ENCODE assay signal across 18 mouse cellular contexts in the genomic region with DNA sequence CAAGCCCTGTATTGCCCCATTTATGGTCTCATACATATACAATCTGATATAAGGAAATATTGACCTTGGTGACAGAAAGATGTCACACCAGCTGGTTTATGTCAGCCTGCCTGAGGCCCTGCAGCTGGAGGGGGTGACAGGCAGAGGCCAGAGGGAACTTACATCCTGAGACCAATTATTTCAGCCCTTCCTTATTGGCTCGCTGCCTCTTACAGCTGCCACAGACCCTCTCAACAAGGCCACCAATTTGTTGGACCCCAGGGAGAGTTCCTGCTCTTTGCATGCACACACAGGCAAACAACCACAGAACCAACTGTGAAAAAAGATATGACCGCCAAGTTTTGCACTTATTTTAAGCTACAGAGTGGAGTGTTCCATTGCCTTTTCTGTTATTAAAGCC. TPM values are rescaled to one million over a fixed set of nuclear protein-coding genes. Genes with fewer than 3 reads are reported as not detected.
DNase-seq lines count a peak whose midpoint lies in the region; ATAC-seq and TF ChIP-seq lines count a peak whose summit lies in the region.
"Had no signal": no experiment of that assay in that cellular context is flagged by ENCODE, and none has a peak within 500 bp of the region (broad histone marks: within the 10 kb centered on the region; RNA-seq: fewer than 3 reads in every experiment).

No protein-coding gene starts in this region.

- DNase-seq in embryo, embryonic 10.5 days (ENCODE audit: low spot score) = peak; percentile 6
- DNase-seq in embryo, embryonic 10 days (ENCODE audit: low spot score) = no peak
- DNase-seq in kidney, adult 2 months = peak; percentile 8
- DNase-seq in kidney, adult 18-20 months = no peak
- peak; percentile 66 for DNase-seq in brain, embryonic 14.5 days (ENCODE audit: low read depth)
- peak; percentile 32 for DNase-seq in limb, embryonic 10.5 days (ENCODE audit: low spot score)
- DNase-seq in liver = no peak
- no peak for DNase-seq in liver, embryonic 11.5 days (ENCODE audit: low spot score)
- DNase-seq: layer of hippocampus, adult 9-11 months; spleen, adult 18-20 months; thymus, adult 18-20 months had no signal

- WGBS in kidney, adult 2 months = 58% methylated on average over 2 of the region's 2 CpGs
- 66% methylated on average over 2 of the region's 2 CpGs for WGBS in limb, embryonic 10.5 days
- 69% methylated on average over 2 of the region's 2 CpGs for WGBS in liver, embryonic 11.5 days

- no peak overlapping the region for H3K9ac ChIP-seq in liver, embryonic 11.5 days (ENCODE audit: low read depth, low read length)
- H3K9ac ChIP-seq: liver, embryonic 12.5 days had no signal

- no peaks in the 10 kb centered on the region for H3K27me3 ChIP-seq in kidney, adult 2 months (replicated peaks; ENCODE audit: control insufficient read depth, insufficient read depth, low read length)
- no peaks in the 10 kb centered on the region for H3K27me3 ChIP-seq in limb, embryonic 10.5 days (ENCODE audit: low read depth, poor library complexity, severe bottlenecking)
- H3K27me3 ChIP-seq in liver, embryonic 11.5 days (replicated peaks; ENCODE audit: control insufficient read depth, insufficient read depth, low read length) = no peaks in the 10 kb centered on the region
- H3K27me3 ChIP-seq: liver, embryonic 12.5 days had no signal

- no peaks in the 10 kb centered on the region for H3K9me3 ChIP-seq in limb, embryonic 10.5 days (replicated peaks)
- H3K9me3 ChIP-seq in liver, embryonic 11.5 days (ENCODE audit: control insufficient read depth, low read length) = no peaks in the 10 kb centered on the region
- H3K9me3 ChIP-seq: G1E; liver, embryonic 12.5 days had no signal

- no peak overlapping the region for H3K27ac ChIP-seq in kidney, adult 2 months (ENCODE audit: insufficient read depth, low read depth, low read length)
- no peak overlapping the region for H3K27ac ChIP-seq in limb, embryonic 10.5 days
- H3K27ac ChIP-seq in liver, embryonic 11.5 days (ENCODE audit: low read depth, low read length) = no peak overlapping the region
- H3K27ac ChIP-seq: liver, embryonic 12.5 days had no signal

- H3K4me2 ChIP-seq in liver, embryonic 11.5 days = no peak overlapping the region
- H3K4me2 ChIP-seq: heart, embryonic 11.5 days; liver, embryonic 12.5 days had no signal

- no peak for ATAC-seq in liver, embryonic 11.5 days (replicated peaks; ENCODE audit: low FRiP score)
- ATAC-seq: CD4-positive, CD25-positive, alpha-beta regulatory T cell, adult 4 months; hindbrain, embryonic 16.5 days; intestine, postnatal 0 days; liver, embryonic 12.5 days had no signal

- no peak for TF ChIP-seq CTCF in kidney, adult 2 months (conservative IDR thresholded peaks at IDR 0.05; ENCODE audit: insufficient read depth, insufficient read length, low read depth, low read length)
- no peak for TF ChIP-seq CTCF in brain, embryonic 14.5 days (IDR thresholded peaks at IDR 0.05; ENCODE audit: borderline replicate concordance, extremely low read depth, insufficient read depth, insufficient read length)

- H3K4me1 ChIP-seq in kidney, adult 2 months (ENCODE audit: control insufficient read depth, insufficient read depth, low read length) = no peaks in the 10 kb centered on the region
- H3K4me1 ChIP-seq in limb, embryonic 10.5 days = peaks cover 13% of the 10 kb centered on the region
- no peaks in the 10 kb centered on the region for H3K4me1 ChIP-seq in liver, embryonic 11.5 days (replicated peaks; ENCODE audit: control insufficient read depth, insufficient read depth, low read length)
- H3K4me1 ChIP-seq: liver, embryonic 12.5 days had no signal

- no peaks in the 10 kb centered on the region for H3K36me3 ChIP-seq in kidney, adult 2 months (ENCODE audit: control insufficient read depth, insufficient read depth, low read length)
- no peaks in the 10 kb centered on the region for H3K36me3 ChIP-seq in limb, embryonic 10.5 days
- no peaks in the 10 kb centered on the region for H3K36me3 ChIP-seq in liver, embryonic 11.5 days (ENCODE audit: control insufficient read depth, insufficient read depth, low read length)
- H3K36me3 ChIP-seq: G1E; liver, embryonic 12.5 days had no signal

- TF ChIP-seq POLR2A in kidney, adult 2 months (IDR thresholded peaks at IDR 0.05; ENCODE audit: low read depth, low read length) = no peak
- TF ChIP-seq POLR2A in brain, embryonic 14.5 days (IDR thresholded peaks at IDR 0.05; ENCODE audit: borderline replicate concordance, extremely low read depth, insufficient read depth, insufficient read length, poor library complexity, severe bottlenecking) = no peak

- no peak overlapping the region for H3K4me3 ChIP-seq in kidney, adult 2 months (ENCODE audit: insufficient read depth, low read depth, low read length)
- no peak overlapping the region for H3K4me3 ChIP-seq in limb, embryonic 10.5 days
- H3K4me3 ChIP-seq in liver, embryonic 11.5 days (ENCODE audit: low read depth, low read length) = no peak overlapping the region
- H3K4me3 ChIP-seq: liver, embryonic 12.5 days; myocyte had no signal

RNA-seq across cellular contexts. Expression of gene Ddx20, which starts 55.1 kb away (rescaled TPM):
- polyA plus RNA-seq in kidney, adult 2 months (2012; rRNA removed) = 6.5 and 9.1 TPM in 2 replicates
- polyA plus RNA-seq in brain, embryonic 14.5 days (2012; rRNA removed) = 19.5 and 19.9 TPM in 2 replicates
- 51.6 and 53.4 TPM in 2 replicates for polyA plus RNA-seq in limb, embryonic 10.5 days (2016; fragmentation: Nextera tagmentation; extraction: Ambion mirVana)
- polyA plus RNA-seq in liver, embryonic 11.5 days (2014; fragmentation: Nextera tagmentation; extraction: Ambion mirVana) = 41.0 and 45.9 TPM in 2 replicates

Comparison
In these comparisons a context has a peak if more than half of its experiments do, and no peak if none do; other contexts are left out.
1. DNase-seq: peak in embryo, embryonic 10.5 days (single experiment), kidney, adult 2 months (single experiment), brain, embryonic 14.5 days (single experiment) and limb, embryonic 10.5 days (single experiment); none in embryo, embryonic 10 days (single experiment), kidney, adult 18-20 months (single experiment), liver (single experiment) and liver, embryonic 11.5 days (single experiment).